Mouse (Mus musculus) hindbrain, embryonic 16.5 days (tissue): ENCODE measurements at regions not wholly inside any gene's neighbourhood (a gene's known extent, or its start where the extent isn't known, plus 50 kb on each side); places are given as distances from the start of the nearest gene placed in this dataset.

Experiments used
- ATAC-seq: fragments of 200-750 bp; cut with Nextera tagmentation; 2 replicates; pipeline ENCODE4 v1.8.0; 2017; ENCODE audit warnings: moderate TSS enrichment, moderate library complexity
- H3K27ac ChIP-seq: fragments of 300-500 bp; sonication (generic); 2 replicates; pipeline ENCODE4 v1.5.1; 2014; ENCODE audit warnings: low read depth, mild to moderate bottlenecking, control low read depth, low read length, moderate library complexity
- H3K27me3 ChIP-seq: fragments of 300-500 bp; sonication (generic); replicated peaks from 2 replicates; pipeline ENCODE4 v1.6.1; 2014; ENCODE audit warnings: low read length; ENCODE audit not compliant: control insufficient read depth, insufficient read depth
- H3K36me3 ChIP-seq: fragments of 300-500 bp; sonication (generic); 2 replicates; pipeline ENCODE4 v1.6.1; 2014; ENCODE audit warnings: mild to moderate bottlenecking, low read length, moderate library complexity, mixed read lengths; ENCODE audit not compliant: control insufficient read depth, insufficient read depth
- H3K4me1 ChIP-seq: fragments of 300-500 bp; sonication (generic); 2 replicates; pipeline ENCODE4 v1.6.1; 2014; ENCODE audit warnings: low read depth, low read length; ENCODE audit not compliant: control insufficient read depth, insufficient read depth
- H3K4me2 ChIP-seq: fragments of 300-500 bp; sonication (generic); 2 replicates; pipeline ENCODE4 v1.6.1; 2014; ENCODE audit warnings: mild to moderate bottlenecking, low read length, control low read depth, moderate library complexity
- H3K4me3 ChIP-seq: fragments of 300-500 bp; sonication (generic); 2 replicates; pipeline ENCODE4 v1.5.1; 2014; ENCODE audit warnings: mild to moderate bottlenecking, low read length, control low read depth, moderate library complexity
- H3K9ac ChIP-seq: fragments of 300-500 bp; sonication (generic); 2 replicates; pipeline ENCODE4 v1.6.1; 2014; ENCODE audit warnings: low read depth, mild to moderate bottlenecking, control low read depth, low read length, moderate library complexity
- H3K9me3 ChIP-seq: fragments of 300-500 bp; sonication (generic); 2 replicates; pipeline ENCODE4 v1.6.1; 2014; ENCODE audit warnings: mild to moderate bottlenecking, low read length, moderate library complexity; ENCODE audit not compliant: control insufficient read depth
- WGBS: fragments of 180-500 bp; shearing (Covaris S2); extraction: QIAGEN DNeasy Blood & Tissue Kit; methylation state at CpG from one replicate; pipeline ENCODE4 v1.1.7; 2014; 5-methylcytosine and 5-hydroxymethylcytosine counted together

- Histone ChIP-seq H3K4me1 (peaks cover 2% of the 10 kb centered on the region), H3K9ac (no peak overlapping the region), H3K27ac (no peak overlapping the region), H3K27me3 (no peaks in the 10 kb centered on the region), H3K4me2 (no peak overlapping the region), H3K9me3 (no peaks in the 10 kb centered on the region), H3K36me3 (no peaks in the 10 kb centered on the region), H3K4me3 (no peak overlapping the region)
- WGBS: 89% methylated on average over 2 of the region's 2 CpGs
- ATAC-seq: no peak
Observed at GRCm38 (mm10) chr4:125358356-125358755, 132.1 kb upstream of the Grik3 start.

- ATAC-seq: no peak
Observed at GRCm38 (mm10) chr4:125356441-125356840, 134.1 kb upstream of the Grik3 start.

GRCm38 (mm10) chr4:125354742-125355141 lies 135.8 kb upstream of the Grik3 start:
- H3K4me1 ChIP-seq: peaks cover 2% of the 10 kb centered on the region
- WGBS: 27% methylated on average over 3 of the region's 3 CpGs
- no peak overlapping the region for H3K4me3 ChIP-seq
- ATAC-seq: no peak
- H3K27me3 ChIP-seq: no peaks in the 10 kb centered on the region
- no peak overlapping the region for H3K27ac ChIP-seq
- H3K9me3 ChIP-seq: no peaks in the 10 kb centered on the region
- H3K9ac ChIP-seq: no peak overlapping the region
- H3K4me2 ChIP-seq: no peak overlapping the region
- H3K36me3 ChIP-seq: no peaks in the 10 kb centered on the region

More at GRCm38 (mm10) chr4:125356441-125356840, 134.1 kb upstream of the Grik3 start:
- Histone ChIP-seq H3K27ac (no peak overlapping the region), H3K4me3 (no peak overlapping the region), H3K27me3 (no peaks in the 10 kb centered on the region), H3K9ac (no peak overlapping the region), H3K9me3 (no peaks in the 10 kb centered on the region), H3K36me3 (no peaks in the 10 kb centered on the region), H3K4me2 (no peak overlapping the region), H3K4me1 (peaks cover 2% of the 10 kb centered on the region)
- 47% methylated on average over 8 of the region's 8 CpGs for WGBS

- H3K9me3 ChIP-seq: no peaks in the 10 kb centered on the region
- whole genome bisulfite sequencing: 75% methylated on average over 1 of the region's 1 CpGs
- peaks cover 2% of the 10 kb centered on the region for H3K4me1 ChIP-seq
- no peak overlapping the region for H3K4me3 ChIP-seq
- H3K36me3 ChIP-seq: no peaks in the 10 kb centered on the region
- H3K27me3 ChIP-seq: no peaks in the 10 kb centered on the region
- no peak overlapping the region for H3K4me2 ChIP-seq
- no peak overlapping the region for H3K27ac ChIP-seq
- H3K9ac ChIP-seq: no peak overlapping the region
- no peak for ATAC-seq
Observed at GRCm38 (mm10) chr4:125350056-125350455, 140.4 kb upstream of the Grik3 start.

- no peaks in the 10 kb centered on the region for H3K4me1 ChIP-seq
- no peaks in the 10 kb centered on the region for H3K9me3 ChIP-seq
- H3K4me3 ChIP-seq: no peak overlapping the region
- 68% methylated on average over 2 of the region's 2 CpGs for WGBS
- no peaks in the 10 kb centered on the region for H3K27me3 ChIP-seq
- H3K27ac ChIP-seq: no peak overlapping the region
- no peaks in the 10 kb centered on the region for H3K36me3 ChIP-seq
- H3K4me2 ChIP-seq: no peak overlapping the region
- ATAC-seq: no peak
- H3K9ac ChIP-seq: no peak overlapping the region
Observed at GRCm38 (mm10) chr4:125339056-125339455, 151.4 kb upstream of the Grik3 start.

GRCm38 (mm10) chr4:125328806-125329205 lies 161.7 kb upstream of the Grik3 start:
- no peaks in the 10 kb centered on the region; the same call in 1 of the 2 replicates for H3K27me3 ChIP-seq
- H3K4me1 ChIP-seq: no peaks in the 10 kb centered on the region
- H3K4me3 ChIP-seq: no peak overlapping the region
- H3K4me2 ChIP-seq: no peak overlapping the region
- no peak overlapping the region for H3K27ac ChIP-seq
- 35% methylated on average over 3 of the region's 3 CpGs for WGBS
- no peak overlapping the region for H3K9ac ChIP-seq
- H3K36me3 ChIP-seq: no peaks in the 10 kb centered on the region
- ATAC-seq: no peak
- H3K9me3 ChIP-seq: no peaks in the 10 kb centered on the region

GRCm38 (mm10) chr4:125324495-125324894 lies 166.0 kb upstream of the Grik3 start:
- no peak for ATAC-seq
- Histone ChIP-seq H3K9ac (no peak overlapping the region), H3K4me1 (no peaks in the 10 kb centered on the region), H3K4me2 (no peak overlapping the region), H3K9me3 (no peaks in the 10 kb centered on the region), H3K27me3 (no peaks in the 10 kb centered on the region; the same call in 1 of the 2 replicates), H3K4me3 (no peak overlapping the region), H3K27ac (no peak overlapping the region), H3K36me3 (no peaks in the 10 kb centered on the region)
- WGBS: 57% methylated on average over 3 of the region's 3 CpGs

GRCm38 (mm10) chr4:125319343-125319742 lies 171.2 kb upstream of the Grik3 start:
- Histone ChIP-seq H3K4me2 (no peak overlapping the region), H3K27ac (no peak overlapping the region), H3K4me1 (peaks cover 9% of the 10 kb centered on the region), H3K36me3 (no peaks in the 10 kb centered on the region), H3K9me3 (no peaks in the 10 kb centered on the region), H3K4me3 (no peak overlapping the region), H3K9ac (no peak overlapping the region), H3K27me3 (no peaks in the 10 kb centered on the region)
- ATAC-seq: no peak
- 25% methylated on average over 5 of the region's 5 CpGs for WGBS

GRCm38 (mm10) chr4:125318293-125318692 lies 172.2 kb upstream of the Grik3 start:
- H3K4me3 ChIP-seq: no peak overlapping the region
- H3K4me1 ChIP-seq: peaks cover 9% of the 10 kb centered on the region
- no peaks in the 10 kb centered on the region for H3K36me3 ChIP-seq
- H3K27me3 ChIP-seq: no peaks in the 10 kb centered on the region
- H3K9ac ChIP-seq: no peak overlapping the region
- no peak overlapping the region for H3K4me2 ChIP-seq
- no peaks in the 10 kb centered on the region for H3K9me3 ChIP-seq
- ATAC-seq: no peak
- no peak overlapping the region for H3K27ac ChIP-seq
- WGBS: 51% methylated on average over 8 of the region's 8 CpGs

GRCm38 (mm10) chr4:125316876-125317275 lies 173.6 kb upstream of the Grik3 start:
- WGBS: 78% methylated on average over 3 of the region's 3 CpGs
- H3K4me1 ChIP-seq: peaks cover 9% of the 10 kb centered on the region

More at GRCm38 (mm10) chr4:125316876-125317275, 173.6 kb upstream of the Grik3 start:
- Histone ChIP-seq H3K27ac (no peak overlapping the region), H3K27me3 (no peaks in the 10 kb centered on the region), H3K4me2 (no peak overlapping the region), H3K9me3 (no peaks in the 10 kb centered on the region), H3K9ac (no peak overlapping the region), H3K4me3 (no peak overlapping the region), H3K36me3 (no peaks in the 10 kb centered on the region)
- ATAC-seq: no peak
